Mouse (Mus musculus): ENCODE results near the gene Smarcc2. TPM values are rescaled to one million over a fixed set of nuclear protein-coding genes. Genes with fewer than 3 reads are reported as not detected.

The Smarcc2 gene
- polyA plus RNA-seq, 1 experiment from 2014 or later = 205 TPM

DNA sequence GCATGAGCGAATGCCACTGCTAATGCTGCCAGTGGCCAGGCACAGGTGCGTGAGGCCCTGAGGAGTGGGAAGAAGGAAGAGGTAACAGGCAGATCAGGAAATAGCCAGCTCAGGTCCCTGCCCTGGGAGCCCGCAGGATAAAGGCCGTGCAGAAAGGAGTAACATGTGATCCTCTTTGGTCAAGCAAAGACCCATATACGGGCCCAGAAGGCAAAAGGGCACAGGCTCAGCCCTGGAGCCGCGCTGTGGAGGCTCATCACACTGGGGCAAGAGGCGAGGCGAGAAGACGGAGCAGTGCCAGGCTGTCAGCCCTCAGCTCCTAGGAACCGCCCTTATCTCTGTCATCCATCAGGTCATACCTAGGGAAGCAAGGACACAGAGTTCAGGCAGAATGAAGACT is 51.3 kb downstream of the Smarcc2 start:
- Histone ChIP-seq H3K27ac (ENCODE audit: low read depth, low read length) (no peak overlapping the region), H3K4me3 (ENCODE audit: low read depth, low read length) (no peak overlapping the region), H3K4me1 (ENCODE audit: control insufficient read depth, insufficient read depth, low read length) (no peaks in the 10 kb centered on the region), H3K4me2 (ENCODE audit: low read depth, low read length) (no peak overlapping the region), H3K9me3 (ENCODE audit: control insufficient read depth, low read length) (no peaks in the 10 kb centered on the region), H3K9ac (replicated peaks; ENCODE audit: low read depth, low read length) (no peak overlapping the region), H3K27me3 (ENCODE audit: control insufficient read depth, insufficient read depth, low read length) (no peaks in the 10 kb centered on the region), H3K36me3 (ENCODE audit: control insufficient read depth, insufficient read depth, low read length) (peaks cover 17% of the 10 kb centered on the region; the same call in 1 of the 2 replicates)
- no peak for ATAC-seq (ENCODE audit: low read depth)
- WGBS = 91% methylated on average over 11 of the region's 11 CpGs

DNA sequence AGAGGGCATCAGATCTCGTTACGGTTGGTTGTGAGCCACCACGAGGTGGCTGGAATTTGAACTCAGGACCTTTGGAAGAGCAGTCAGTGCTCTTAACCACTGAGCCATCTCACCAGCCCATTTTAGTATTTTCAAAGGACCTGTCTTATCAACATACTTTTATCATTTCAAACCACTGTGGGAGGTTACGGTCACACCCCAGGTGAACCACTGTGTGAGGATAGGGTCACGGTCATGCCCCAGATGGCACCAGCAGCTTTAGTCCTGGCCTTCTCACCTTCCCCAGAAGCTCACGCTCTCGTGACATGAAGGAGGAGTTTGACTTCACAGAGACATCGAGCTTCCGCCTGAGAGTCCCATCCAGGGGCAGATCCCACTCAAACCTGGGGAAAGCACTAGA is 52.1 kb downstream of the Smarcc2 start:
- H3K36me3 ChIP-seq (ENCODE audit: control insufficient read depth, insufficient read depth, low read length) = peaks cover 17% of the 10 kb centered on the region; the same call in 1 of the 2 replicates
- no peak for ATAC-seq (ENCODE audit: low read depth)
- WGBS = 94% methylated on average over 9 of the region's 9 CpGs

DNA sequence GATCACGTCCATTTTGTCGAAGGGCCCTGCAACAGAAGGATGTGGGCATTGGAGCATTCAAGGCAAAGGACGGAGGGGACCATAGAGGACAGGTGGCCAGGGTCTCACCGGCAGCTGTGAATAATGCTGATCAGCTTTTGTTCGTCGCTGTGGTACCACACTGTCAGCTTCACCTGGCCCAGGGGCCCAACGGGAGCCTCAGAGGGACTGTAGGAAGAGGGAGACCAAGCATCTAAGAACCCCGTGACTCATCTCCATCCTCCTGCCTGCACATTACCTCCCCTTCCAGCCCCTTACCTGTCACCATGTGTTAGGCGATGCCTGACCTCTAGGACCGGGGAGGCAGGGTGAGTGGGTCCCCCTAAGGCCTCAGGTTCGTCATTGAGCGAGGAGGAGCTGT is 52.7 kb downstream of the Smarcc2 start:
- no peak overlapping the region for H3K4me3 ChIP-seq (ENCODE audit: low read depth, low read length)
- H3K36me3 ChIP-seq (ENCODE audit: control insufficient read depth, insufficient read depth, low read length) = peaks cover 18% of the 10 kb centered on the region; the same call in 1 of the 2 replicates
- no peaks in the 10 kb centered on the region; the same call in 1 of the 2 replicates for H3K27me3 ChIP-seq (ENCODE audit: control insufficient read depth, insufficient read depth, low read length)
- H3K4me2 ChIP-seq (ENCODE audit: low read depth, low read length) = no peak overlapping the region
- H3K9ac ChIP-seq (replicated peaks; ENCODE audit: low read depth, low read length) = no peak overlapping the region
- H3K4me1 ChIP-seq (ENCODE audit: control insufficient read depth, insufficient read depth, low read length) = no peaks in the 10 kb centered on the region
- 87% methylated on average over 12 of the region's 12 CpGs for WGBS
- H3K9me3 ChIP-seq (ENCODE audit: control insufficient read depth, low read length) = no peaks in the 10 kb centered on the region
- no peak overlapping the region for H3K27ac ChIP-seq (ENCODE audit: low read depth, low read length)
- ATAC-seq (ENCODE audit: low read depth) = no peak

More for the DNA sequence above, 52.1 kb downstream of the Smarcc2 start:
- Histone ChIP-seq H3K27me3 (ENCODE audit: control insufficient read depth, insufficient read depth, low read length) (no peaks in the 10 kb centered on the region), H3K4me1 (ENCODE audit: control insufficient read depth, insufficient read depth, low read length) (no peaks in the 10 kb centered on the region), H3K9me3 (ENCODE audit: control insufficient read depth, low read length) (no peaks in the 10 kb centered on the region), H3K9ac (replicated peaks; ENCODE audit: low read depth, low read length) (no peak overlapping the region), H3K27ac (ENCODE audit: low read depth, low read length) (no peak overlapping the region), H3K4me3 (ENCODE audit: low read depth, low read length) (no peak overlapping the region), H3K4me2 (ENCODE audit: low read depth, low read length) (no peak overlapping the region)

DNA sequence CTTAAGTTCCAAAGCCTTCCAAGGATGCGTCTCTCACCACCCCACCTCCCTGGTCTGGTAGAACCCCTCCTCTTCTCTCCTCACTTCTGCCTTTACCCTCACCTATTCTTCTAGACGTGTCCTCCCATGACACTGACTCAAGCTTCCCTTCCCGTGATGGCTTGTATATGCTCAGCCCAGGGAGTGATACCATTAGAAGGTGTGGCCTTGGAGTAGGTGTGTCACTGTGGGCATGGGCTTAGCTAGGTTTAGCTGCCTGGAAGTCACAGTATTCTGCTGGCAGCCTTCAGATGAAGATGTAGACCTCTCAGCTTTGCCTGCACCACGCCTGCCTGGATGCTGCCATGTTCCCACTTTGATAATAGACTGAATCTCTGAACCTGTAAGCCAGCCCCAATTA is 56.0 kb downstream of the Smarcc2 start:
- H3K36me3 ChIP-seq (ENCODE audit: control insufficient read depth, insufficient read depth, low read length) = peaks cover 19% of the 10 kb centered on the region; the same call in 1 of the 2 replicates

DNA sequence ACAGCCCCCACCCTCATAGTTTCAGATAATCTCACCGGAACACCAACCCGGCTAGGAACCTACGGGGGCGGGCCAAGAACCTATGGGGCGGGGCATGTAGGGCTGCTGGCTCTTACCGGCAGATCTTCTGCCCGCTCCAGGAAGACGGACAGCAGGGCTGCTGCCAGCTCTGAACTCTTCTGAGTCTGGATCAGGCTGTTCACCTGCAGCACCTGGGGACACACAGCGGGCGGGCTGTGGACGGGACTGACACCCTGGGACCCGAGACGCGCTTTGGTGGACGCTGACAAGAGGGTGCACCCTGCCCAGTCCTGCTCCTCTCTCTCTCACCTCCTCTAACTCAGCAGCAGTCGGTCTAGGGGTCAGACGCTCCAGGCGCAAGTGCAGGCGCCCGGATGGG is 57.0 kb downstream of the Smarcc2 start:
- Histone ChIP-seq H3K4me1 (ENCODE audit: control insufficient read depth, insufficient read depth, low read length) (no peaks in the 10 kb centered on the region), H3K27me3 (ENCODE audit: control insufficient read depth, insufficient read depth, low read length) (no peaks in the 10 kb centered on the region; the same call in 1 of the 2 replicates), H3K9me3 (ENCODE audit: control insufficient read depth, low read length) (no peaks in the 10 kb centered on the region), H3K4me3 (ENCODE audit: low read depth, low read length) (no peak overlapping the region), H3K36me3 (ENCODE audit: control insufficient read depth, insufficient read depth, low read length) (peaks cover 15% of the 10 kb centered on the region; the same call in 1 of the 2 replicates), H3K9ac (replicated peaks; ENCODE audit: low read depth, low read length) (no peak overlapping the region), H3K27ac (ENCODE audit: low read depth, low read length) (no peak overlapping the region), H3K4me2 (ENCODE audit: low read depth, low read length) (no peak overlapping the region)
- 25% methylated on average over 20 of the region's 20 CpGs for WGBS
- ATAC-seq (ENCODE audit: low read depth) = 0 out of 2 replicates have a peak, but pooled peaks have one; percentile 34

More for the DNA sequence above, 56.0 kb downstream of the Smarcc2 start:
- Histone ChIP-seq H3K27ac (ENCODE audit: low read depth, low read length) (no peak overlapping the region), H3K9ac (replicated peaks; ENCODE audit: low read depth, low read length) (no peak overlapping the region), H3K9me3 (ENCODE audit: control insufficient read depth, low read length) (no peaks in the 10 kb centered on the region), H3K4me2 (ENCODE audit: low read depth, low read length) (no peak overlapping the region), H3K27me3 (ENCODE audit: control insufficient read depth, insufficient read depth, low read length) (no peaks in the 10 kb centered on the region; the same call in 1 of the 2 replicates), H3K4me1 (ENCODE audit: control insufficient read depth, insufficient read depth, low read length) (no peaks in the 10 kb centered on the region), H3K4me3 (ENCODE audit: low read depth, low read length) (no peak overlapping the region)
- no peak for ATAC-seq (ENCODE audit: low read depth)
- 87% methylated on average over 4 of the region's 4 CpGs for WGBS

DNA sequence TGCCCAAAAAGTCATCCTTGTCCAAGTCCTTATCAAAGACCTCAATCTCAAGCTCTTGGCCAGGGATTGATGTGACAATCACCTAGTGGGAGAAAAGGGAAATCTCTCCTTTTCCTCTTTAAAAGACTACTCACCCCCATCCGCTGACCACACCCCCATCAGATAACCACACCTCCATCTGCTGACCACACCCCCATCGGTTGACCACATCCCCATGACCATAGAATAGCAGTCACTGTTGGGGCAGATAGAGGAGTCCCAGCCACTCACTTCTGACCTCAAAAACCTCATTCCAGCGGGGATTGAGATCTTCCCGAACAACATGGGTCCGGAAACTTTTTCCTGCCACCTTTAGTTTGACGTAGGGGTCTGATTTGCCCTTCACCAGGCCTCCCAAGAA is 57.6 kb downstream of the Smarcc2 start:
- no peaks in the 10 kb centered on the region for H3K9me3 ChIP-seq (ENCODE audit: control insufficient read depth, low read length)
- 27% methylated on average over 6 of the region's 6 CpGs for WGBS
- no peaks in the 10 kb centered on the region; the same call in 1 of the 2 replicates for H3K27me3 ChIP-seq (ENCODE audit: control insufficient read depth, insufficient read depth, low read length)
- H3K9ac ChIP-seq (replicated peaks; ENCODE audit: low read depth, low read length) = no peak overlapping the region
- no peak for ATAC-seq (ENCODE audit: low read depth)
- no peaks in the 10 kb centered on the region for H3K4me1 ChIP-seq (ENCODE audit: control insufficient read depth, insufficient read depth, low read length)
- no peak overlapping the region for H3K27ac ChIP-seq (ENCODE audit: low read depth, low read length)
- H3K36me3 ChIP-seq (ENCODE audit: control insufficient read depth, insufficient read depth, low read length) = peaks cover 15% of the 10 kb centered on the region; the same call in 1 of the 2 replicates
- no peak overlapping the region for H3K4me2 ChIP-seq (ENCODE audit: low read depth, low read length)
- no peak overlapping the region for H3K4me3 ChIP-seq (ENCODE audit: low read depth, low read length)

DNA sequence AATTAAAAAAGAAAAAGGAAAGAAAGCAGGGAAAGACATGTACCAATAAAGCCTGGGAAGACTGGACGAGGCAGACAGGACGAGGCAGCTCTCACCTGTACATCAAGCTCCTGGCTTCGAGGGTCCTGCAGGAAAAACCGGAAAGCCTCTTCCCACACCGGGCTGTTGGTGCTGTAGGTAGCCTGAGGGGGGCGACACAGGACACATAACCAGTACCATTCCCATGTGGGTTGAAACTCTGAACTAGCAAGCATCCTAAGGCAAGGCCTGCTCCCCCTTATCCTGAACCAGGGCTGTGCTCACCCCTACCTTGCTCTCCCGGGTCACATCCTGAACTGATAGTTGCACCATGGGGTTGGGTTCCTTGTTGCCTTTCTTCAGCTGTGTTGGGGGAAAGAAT is 59.8 kb downstream of the Smarcc2 start:
- Histone ChIP-seq H3K27ac (ENCODE audit: low read depth, low read length) (no peak overlapping the region), H3K36me3 (ENCODE audit: control insufficient read depth, insufficient read depth, low read length) (0 out of 2 replicates have a peak, but pooled peaks cover 6% of the 10 kb centered on the region), H3K9me3 (ENCODE audit: control insufficient read depth, low read length) (no peaks in the 10 kb centered on the region), H3K9ac (replicated peaks; ENCODE audit: low read depth, low read length) (no peak overlapping the region), H3K4me2 (ENCODE audit: low read depth, low read length) (no peak overlapping the region), H3K4me3 (ENCODE audit: low read depth, low read length) (no peak overlapping the region), H3K4me1 (ENCODE audit: control insufficient read depth, insufficient read depth, low read length) (no peaks in the 10 kb centered on the region), H3K27me3 (ENCODE audit: control insufficient read depth, insufficient read depth, low read length) (no peaks in the 10 kb centered on the region; the same call in 1 of the 2 replicates)
- 77% methylated on average over 7 of the region's 7 CpGs for WGBS
- no peak for ATAC-seq (ENCODE audit: low read depth)

DNA sequence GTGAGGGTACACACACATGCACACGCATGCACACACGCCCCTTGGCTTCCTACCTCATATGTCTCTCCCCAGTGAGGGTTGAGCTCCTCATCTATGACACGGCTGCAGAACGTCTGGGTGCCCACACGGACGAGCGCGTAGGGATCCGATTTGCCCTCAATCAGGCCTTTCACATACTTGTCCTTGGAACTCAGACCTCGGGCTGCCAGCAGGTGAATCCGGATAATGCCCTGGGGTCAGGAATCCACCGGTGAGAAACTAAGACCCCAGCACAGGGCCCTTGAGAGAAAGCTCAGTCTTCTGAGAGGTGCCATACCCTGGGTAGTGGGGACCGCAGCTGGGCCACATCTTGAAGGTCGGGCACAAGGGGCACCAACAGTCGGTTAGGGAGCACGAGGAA is 61.5 kb downstream of the Smarcc2 start:
- Histone ChIP-seq H3K27me3 (ENCODE audit: control insufficient read depth, insufficient read depth, low read length) (no peaks in the 10 kb centered on the region; the same call in 1 of the 2 replicates), H3K4me1 (ENCODE audit: control insufficient read depth, insufficient read depth, low read length) (0 out of 2 replicates have a peak, but pooled peaks cover 3% of the 10 kb centered on the region), H3K9ac (replicated peaks; ENCODE audit: low read depth, low read length) (no peak overlapping the region), H3K4me2 (ENCODE audit: low read depth, low read length) (no peak overlapping the region), H3K4me3 (ENCODE audit: low read depth, low read length) (no peak overlapping the region), H3K36me3 (ENCODE audit: control insufficient read depth, insufficient read depth, low read length) (0 out of 2 replicates have a peak, but pooled peaks cover 6% of the 10 kb centered on the region), H3K9me3 (ENCODE audit: control insufficient read depth, low read length) (no peaks in the 10 kb centered on the region), H3K27ac (ENCODE audit: low read depth, low read length) (no peak overlapping the region)
- no peak for ATAC-seq (ENCODE audit: low read depth)
- WGBS = 86% methylated on average over 16 of the region's 16 CpGs

DNA sequence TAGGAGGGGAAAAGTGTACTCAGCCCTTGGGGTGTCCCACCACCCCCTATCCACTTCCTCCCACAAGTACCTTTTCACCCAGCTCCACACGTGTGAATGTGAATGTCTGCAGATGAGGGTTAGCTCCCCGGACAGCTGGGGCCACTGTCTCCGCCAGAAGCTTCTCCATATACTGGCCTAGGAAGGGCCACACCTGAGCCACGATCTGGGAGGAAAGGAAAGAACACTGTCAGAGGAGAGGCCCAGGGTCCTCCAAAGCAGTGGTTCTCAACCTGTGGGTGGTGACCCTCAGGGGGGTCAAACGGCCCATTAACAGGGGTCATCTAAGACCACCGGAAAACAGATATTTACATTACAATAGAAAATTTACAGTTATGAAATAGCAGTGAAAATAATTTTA is 63.3 kb downstream of the Smarcc2 start:
- H3K4me3 ChIP-seq (ENCODE audit: low read depth, low read length) = no peak overlapping the region
- no peak overlapping the region for H3K4me2 ChIP-seq (ENCODE audit: low read depth, low read length)
- H3K36me3 ChIP-seq (ENCODE audit: control insufficient read depth, insufficient read depth, low read length) = no peaks in the 10 kb centered on the region
- no peaks in the 10 kb centered on the region for H3K27me3 ChIP-seq (ENCODE audit: control insufficient read depth, insufficient read depth, low read length)
- H3K9ac ChIP-seq (replicated peaks; ENCODE audit: low read depth, low read length) = no peak overlapping the region
- H3K27ac ChIP-seq (ENCODE audit: low read depth, low read length) = no peak overlapping the region
- peaks cover 7% of the 10 kb centered on the region; the same call in 1 of the 2 replicates for H3K4me1 ChIP-seq (ENCODE audit: control insufficient read depth, insufficient read depth, low read length)
- WGBS = 76% methylated on average over 6 of the region's 6 CpGs
- H3K9me3 ChIP-seq (ENCODE audit: control insufficient read depth, low read length) = no peaks in the 10 kb centered on the region
- no peak for ATAC-seq (ENCODE audit: low read depth)
